ENCODE assay signal across 9 mouse cellular contexts in the genomic region with DNA sequence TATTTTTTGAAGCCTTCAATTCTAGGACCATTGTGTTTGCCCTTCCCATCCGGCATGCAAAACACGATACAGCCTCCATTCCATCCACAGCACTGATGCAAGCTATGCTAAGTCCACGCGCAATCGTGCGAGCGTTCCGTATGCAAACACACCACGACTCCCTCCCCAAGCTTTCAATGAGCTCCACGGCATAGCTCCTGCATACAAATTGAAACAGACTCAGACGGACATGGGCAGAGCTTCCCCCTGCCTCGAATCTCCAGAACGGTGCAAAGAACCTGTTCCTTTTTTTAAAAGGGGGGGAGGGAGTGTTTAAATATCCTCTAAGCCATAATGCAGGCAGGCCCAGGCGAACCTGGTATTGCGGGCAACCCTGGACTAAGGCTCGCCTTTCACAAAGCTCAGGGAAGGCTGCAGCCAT.
DNase-seq lines count a peak whose midpoint lies in the region; ATAC-seq lines count a peak whose summit lies in the region.
"Had no signal": no experiment of that assay in that cellular context is flagged by ENCODE, and none has a peak within 500 bp of the region (broad histone marks: within the 10 kb centered on the region; RNA-seq: fewer than 3 reads in every experiment).

No protein-coding gene starts in this region.

- peak; percentile 37; the same call in 1 of the 2 replicates for ATAC-seq in kidney, embryonic 14.5 days (ENCODE audit: low FRiP score, low TSS enrichment)
- ATAC-seq in granulocyte monocyte progenitor cell, adult 5-6 weeks (replicated peaks; ENCODE audit: poor library complexity, severe bottlenecking): peak; percentile 24; the same call in 1 of the 2 replicates
- peak; percentile 15 for ATAC-seq in limb, embryonic 11.5 days (ENCODE audit: insufficient number of reproducible peaks, low FRiP score, low TSS enrichment, low read depth)
- no peak for ATAC-seq in megakaryocyte-erythroid progenitor cell, adult 5-6 weeks (replicated peaks; ENCODE audit: low FRiP score, low TSS enrichment, poor library complexity, severe bottlenecking)

- peak overlapping the region; percentile 91; the same call in 1 of the 2 replicates for H3K9ac ChIP-seq in kidney, embryonic 14.5 days (ENCODE audit: low read depth, low read length)
- peak overlapping the region; percentile 98 for H3K9ac ChIP-seq in limb, embryonic 11.5 days (ENCODE audit: low read length)

- 2% methylated on average over 16 of the region's 16 CpGs for WGBS in kidney, embryonic 14.5 days
- under 1% methylated on average over 16 of the region's 16 CpGs for WGBS in limb, embryonic 11.5 days

- DNase-seq in kidney, adult 18-20 months: no peak
- peak; percentile 47 for DNase-seq in cerebellum, adult 9-11 months
- DNase-seq in limb, embryonic 11.5 days (ENCODE audit: low spot score): no peak
- peak; percentile 51 to 56 for DNase-seq in right cerebral cortex, adult 2 months (ENCODE audit: low spot score in 2 of 2)
- no peak for DNase-seq in adrenal gland, adult 2 months

- no peaks in the 10 kb centered on the region for H3K9me3 ChIP-seq in kidney, embryonic 14.5 days (ENCODE audit: control insufficient read depth, low read length)
- H3K9me3 ChIP-seq in limb, embryonic 11.5 days (ENCODE audit: control insufficient read depth, low read length): no peaks in the 10 kb centered on the region

- no peak overlapping the region for H3K27ac ChIP-seq in kidney, embryonic 14.5 days (ENCODE audit: low read depth, low read length)
- H3K27ac ChIP-seq in limb, embryonic 11.5 days (replicated peaks; ENCODE audit: low read depth, low read length): peak overlapping the region; percentile 72

- 0 out of 2 replicates have a peak, but pooled peaks cover 5% of the 10 kb centered on the region for H3K4me1 ChIP-seq in kidney, embryonic 14.5 days (ENCODE audit: control insufficient read depth, insufficient read depth, low read length)
- H3K4me1 ChIP-seq in limb, embryonic 11.5 days (ENCODE audit: control insufficient read depth, insufficient read depth, low read length): peaks cover 31% of the 10 kb centered on the region

- no peaks in the 10 kb centered on the region; the same call in 1 of the 2 replicates for H3K27me3 ChIP-seq in kidney, embryonic 14.5 days (ENCODE audit: control insufficient read depth, insufficient read depth, low read length)
- H3K27me3 ChIP-seq in limb, embryonic 11.5 days (ENCODE audit: control insufficient read depth, insufficient read depth, low read length): no peaks in the 10 kb centered on the region

- no peaks in the 10 kb centered on the region for H3K36me3 ChIP-seq in kidney, embryonic 14.5 days (ENCODE audit: control insufficient read depth, insufficient read depth, low read length)
- no peaks in the 10 kb centered on the region for H3K36me3 ChIP-seq in limb, embryonic 11.5 days (ENCODE audit: control insufficient read depth, insufficient read depth, low read length)
- H3K36me3 ChIP-seq: G1E had no signal

- peak overlapping the region; percentile 77 for H3K4me3 ChIP-seq in kidney, embryonic 14.5 days (ENCODE audit: low read length)
- peak overlapping the region; percentile 91 for H3K4me3 ChIP-seq in limb, embryonic 11.5 days (ENCODE audit: low read depth, low read length)

- peak overlapping the region; percentile 96 for H3K4me2 ChIP-seq in kidney, embryonic 14.5 days (replicated peaks; ENCODE audit: low read depth, low read length)
- H3K4me2 ChIP-seq in limb, embryonic 11.5 days (ENCODE audit: low read depth, severe bottlenecking): peak overlapping the region; percentile 73

Comparison
In these comparisons a context has a peak if more than half of its experiments do, and no peak if none do; other contexts are left out.
1. DNase-seq: peak in cerebellum, adult 9-11 months (single experiment) and right cerebral cortex, adult 2 months (2 of 2); none in kidney, adult 18-20 months (single experiment), limb, embryonic 11.5 days (single experiment) and adrenal gland, adult 2 months (single experiment).